Mouse (Mus musculus) erythroid progenitor cell, adult 5-6 weeks (primary cell): ENCODE measurements around the gene Tas2r126. TPM values are rescaled to one million over a fixed set of nuclear protein-coding genes. Genes with fewer than 3 reads are reported as not detected.
"Not testable (repeated sequence)": the region's sequence is repeated elsewhere in the genome, so short reads cannot be mapped to it uniquely, and the experiment has no call there.

ENCODE experiments used
- ATAC-seq: replicated peaks from 2 replicates; pipeline ENCODE4 v1.8.0; 2016; ENCODE audit warnings: moderate number of reproducible peaks, mild to moderate bottlenecking, moderate TSS enrichment, inconsistent platforms; ENCODE audit not compliant: poor library complexity, low FRiP score, severe bottlenecking
- total RNA-seq, 2 experiments: library from RNA; stranded (forward) in 1 of 2; stranded (reverse) in 1 of 2; fragments of 150-400 nt in 1 of 2; fragments of 186-747, 209-891 nt in 1 of 2; gene quantifications; 2 replicates each; pipeline versions ENCODE4 v1.2.3 to v1.2.4; 2015 to 2017; ENCODE audit warnings: low replicate concordance in 2 of 2

Gene Tas2r126
- not detected in 2 replicates for total RNA-seq (2015; ENCODE audit: low replicate concordance)
- total RNA-seq (2017; ENCODE audit: low replicate concordance): not detected in 2 replicates

DNA sequence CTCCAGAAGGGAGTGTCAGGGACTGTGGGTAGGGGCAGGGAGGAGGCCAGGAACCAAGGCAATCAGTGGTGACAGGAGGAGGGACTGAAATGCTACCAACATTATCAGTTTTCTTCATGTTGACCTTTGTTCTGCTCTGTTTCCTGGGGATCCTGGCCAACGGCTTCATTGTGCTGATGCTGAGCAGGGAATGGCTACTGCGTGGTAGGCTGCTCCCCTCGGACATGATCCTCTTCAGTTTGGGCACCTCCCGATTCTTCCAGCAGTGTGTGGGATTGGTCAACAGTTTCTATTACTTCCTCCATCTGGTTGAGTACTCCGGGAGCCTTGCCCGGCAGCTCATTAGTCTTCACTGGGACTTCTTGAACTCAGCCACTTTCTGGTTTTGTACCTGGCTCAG, at the start of gene Tas2r126:
Gene Tas2r126, plus strand, starts transcription at position 90 of the 400 bp plus-strand sequence.
- no peak for ATAC-seq

DNA sequence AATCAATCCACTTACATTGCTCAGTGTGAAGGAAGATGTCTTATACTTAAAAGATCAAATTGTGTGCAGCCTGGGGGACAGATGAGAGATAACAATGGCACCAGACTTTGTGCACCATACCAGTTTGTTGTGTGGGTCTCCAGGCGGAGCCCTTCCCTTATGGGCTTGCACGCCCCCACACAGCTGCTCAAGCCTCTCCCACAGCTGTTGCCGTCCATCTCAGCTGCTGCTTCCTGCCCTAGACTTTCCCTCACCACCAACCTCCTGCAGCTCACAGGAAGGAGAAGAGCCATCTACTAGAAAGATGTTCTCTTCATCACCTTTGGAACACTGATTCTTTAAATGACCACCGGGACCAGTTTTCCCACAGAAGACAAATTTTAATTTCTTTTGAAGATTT, 48.7 kb upstream of the Tas2r126 start:
- ATAC-seq: no peak

DNA sequence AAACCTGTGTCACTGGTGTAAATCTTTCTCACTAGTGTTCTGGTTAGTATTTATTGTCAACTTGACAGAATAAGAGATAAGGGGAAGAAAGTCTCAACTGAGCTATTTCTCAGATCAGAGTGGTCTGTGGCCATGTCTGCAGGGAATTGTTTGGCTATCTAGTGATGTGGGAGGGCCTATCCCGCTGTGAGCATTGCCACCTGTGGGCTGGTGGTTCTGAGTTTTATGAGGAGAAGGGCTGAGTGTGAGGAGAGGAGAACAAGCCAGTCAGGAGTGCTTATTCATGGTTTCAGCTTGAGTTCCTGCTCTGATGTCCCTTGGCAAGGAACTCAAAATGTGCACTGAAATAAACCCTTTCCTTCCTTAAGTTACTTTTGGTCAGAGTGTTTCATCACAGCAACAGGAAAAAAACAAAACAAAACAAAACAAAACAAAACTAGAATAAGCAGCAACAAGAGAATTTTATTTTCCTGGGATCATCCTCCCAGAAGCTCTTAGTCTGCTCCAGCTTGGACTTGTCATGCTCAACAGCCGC, 42.5 kb upstream of the Tas2r126 start:
- ATAC-seq: no peak

- ATAC-seq: no peak
Observed at GRCm38 (mm10) chr6:42395960-42396809, 38.1 kb upstream of the Tas2r126 start.

GRCm38 (mm10) chr6:42397041-42397657, 37.2 kb upstream of the Tas2r126 start:
- ATAC-seq: no peak

- ATAC-seq: no peak
Observed at GRCm38 (mm10) chr6:42398285-42398684, 36.0 kb upstream of the Tas2r126 start.

DNA sequence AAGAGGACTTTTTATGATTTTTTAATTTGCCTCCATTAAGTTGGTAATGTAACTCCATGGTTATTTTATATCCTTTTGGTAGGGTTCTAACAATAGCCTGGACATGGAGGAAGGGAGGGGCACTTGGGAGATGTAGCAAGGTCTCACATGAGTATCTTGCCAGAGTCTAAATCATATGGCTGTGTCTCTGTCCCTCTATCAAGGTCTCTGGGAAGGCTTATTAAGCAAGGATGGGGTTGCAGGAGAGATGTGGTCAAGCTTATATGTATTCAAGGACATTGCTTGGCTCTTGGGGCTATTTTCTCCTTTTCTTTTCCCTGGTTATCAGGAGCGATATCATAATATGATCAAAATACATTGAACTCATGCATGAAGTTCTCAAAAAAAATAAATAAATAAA, 35.3 kb upstream of the Tas2r126 start:
- ATAC-seq: no peak

DNA sequence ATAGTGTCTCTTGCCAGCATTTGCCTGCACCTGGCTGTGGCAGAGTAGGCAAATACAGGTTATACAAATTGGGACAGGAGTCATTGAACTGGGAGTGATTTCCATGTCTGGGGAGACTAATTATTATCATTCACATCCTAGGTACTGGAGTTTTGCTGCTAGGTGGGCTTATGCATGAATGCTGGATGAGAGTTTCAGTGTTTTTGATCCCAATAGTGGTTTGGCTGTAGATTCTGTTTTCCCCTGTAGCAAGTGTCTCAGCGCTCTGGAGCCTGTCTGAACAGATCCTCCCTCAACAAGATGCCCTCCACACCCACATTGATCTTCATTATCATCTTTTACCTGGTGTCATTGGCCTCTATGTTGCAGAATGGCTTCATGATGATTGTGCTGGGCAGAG, 34.4 kb upstream of the Tas2r126 start, which contains the start of gene Tas2r143:
Gene Tas2r143, plus strand, starts transcription at position 301 of the 400 bp plus-strand sequence.
- no peak for ATAC-seq

DNA sequence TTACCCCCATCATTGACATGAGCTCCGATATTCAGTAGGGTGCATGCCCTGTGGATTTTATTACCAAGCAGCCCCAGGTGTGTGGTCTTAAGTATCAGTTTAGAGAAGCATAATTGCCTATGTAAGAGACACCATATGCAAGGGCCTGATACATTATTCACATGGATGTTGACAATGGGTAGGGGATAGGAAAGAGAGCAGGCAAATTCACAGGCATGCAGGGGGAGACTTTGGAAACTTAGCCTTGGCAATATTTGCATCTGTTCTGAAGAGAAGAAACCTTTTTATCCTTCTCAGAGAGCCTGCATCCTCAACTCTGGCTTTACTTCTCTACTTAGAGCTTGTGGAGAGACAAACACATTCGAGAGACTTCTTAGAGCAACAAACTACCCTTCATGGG, 29.2 kb upstream of the Tas2r126 start, which contains the start of gene Tas2r135:
Gene Tas2r135, plus strand, starts transcription at position 301 of the 400 bp plus-strand sequence.
- no peak for ATAC-seq

GRCm38 (mm10) chr6:42419443-42419842, 14.9 kb upstream of the Tas2r126 start:
- ATAC-seq: no peak

GRCm38 (mm10) chr6:42421439-42421838, 12.9 kb upstream of the Tas2r126 start:
- no peak for ATAC-seq

GRCm38 (mm10) chr6:42424472-42424871, 9.9 kb upstream of the Tas2r126 start:
- ATAC-seq: no peak

DNA sequence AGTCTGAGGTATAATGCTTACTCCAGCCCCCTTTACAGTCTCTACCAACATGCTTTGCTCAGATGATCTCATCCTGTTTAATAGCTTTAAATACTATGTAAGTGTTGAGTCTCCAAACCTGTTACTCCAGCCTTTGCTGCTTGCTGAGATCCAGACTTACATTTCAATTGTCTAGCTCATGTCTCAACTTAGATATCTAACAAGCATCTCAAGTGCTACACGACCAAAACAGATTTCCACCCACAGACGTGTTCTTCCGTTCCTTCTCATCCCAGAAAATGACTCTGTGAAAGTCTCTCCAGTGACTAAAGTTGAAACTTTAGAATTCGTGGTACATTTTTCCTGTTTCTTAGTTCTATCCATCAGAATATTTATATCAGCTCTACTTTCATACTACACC, 8.0 kb upstream of the Tas2r126 start:
- ATAC-seq: no peak

DNA sequence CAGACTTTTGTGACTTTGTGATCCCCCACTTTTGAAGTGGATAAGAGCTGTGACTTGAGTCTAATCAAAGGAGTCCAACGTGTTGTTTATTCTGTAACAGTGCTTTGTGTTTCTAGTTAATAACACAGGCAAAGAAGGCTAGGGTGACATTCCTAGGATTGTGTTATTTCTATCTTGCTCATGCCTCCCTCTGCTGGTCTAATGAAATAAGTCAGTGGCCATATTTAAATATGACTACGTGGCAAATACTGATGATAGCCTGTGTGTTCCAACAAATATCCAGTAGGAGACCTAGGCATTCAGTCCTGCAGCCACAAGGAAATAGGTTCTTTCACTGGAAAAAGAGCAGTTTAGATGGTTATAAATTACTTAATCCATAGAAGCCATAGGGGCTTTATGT, 781 bp upstream of the Tas2r126 start:
- ATAC-seq: no peak

GRCm38 (mm10) chr6:42435490-42435889, 1.2 kb downstream of the Tas2r126 start:
- no peak for ATAC-seq

DNA sequence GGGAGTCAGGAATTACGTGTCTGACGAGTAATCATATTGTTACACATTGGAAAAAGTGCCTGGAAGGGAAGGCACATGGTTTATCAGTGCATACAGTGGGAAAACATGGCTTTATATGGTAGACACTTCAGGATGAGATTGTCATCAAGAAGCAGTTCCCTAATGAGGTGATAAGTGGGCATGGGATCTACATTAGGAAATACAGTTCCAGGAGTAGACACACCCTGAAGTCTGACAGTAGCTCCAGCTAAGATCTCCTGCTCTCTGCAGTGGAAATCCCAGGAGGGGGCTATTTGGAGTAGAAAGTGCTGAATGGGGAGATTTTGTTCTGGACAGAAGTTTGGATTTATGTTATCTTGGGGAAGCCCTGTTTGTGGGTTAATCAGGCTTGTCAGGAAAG, 7.1 kb downstream of the Tas2r126 start:
- ATAC-seq: no peak

GRCm38 (mm10) chr6:42444491-42444890, 10.2 kb downstream of the Tas2r126 start:
- no peak for ATAC-seq

DNA sequence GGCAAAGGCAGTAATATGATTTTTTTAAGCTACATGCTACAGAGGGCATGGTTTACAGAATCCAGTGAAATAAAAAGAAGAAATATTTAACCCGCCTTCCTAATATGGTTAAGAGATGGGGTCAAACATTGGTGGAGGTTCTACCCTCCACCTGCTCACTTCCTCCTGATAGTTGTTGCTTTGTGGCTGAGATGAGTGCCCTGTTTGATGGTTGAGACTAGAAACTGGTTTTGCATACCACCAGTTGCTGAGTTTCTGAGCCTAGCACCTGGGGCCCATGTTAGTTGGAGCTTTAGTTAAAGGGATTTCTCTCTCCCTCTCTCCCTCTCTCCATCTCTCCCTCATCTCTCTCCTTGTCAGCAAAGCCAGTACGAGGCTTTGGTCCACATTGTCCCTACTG, 13.0 kb downstream of the Tas2r126 start:
- ATAC-seq: no peak

GRCm38 (mm10) chr6:42465096-42465495, 30.8 kb downstream of the Tas2r126 start, which contains the start of gene Olfr458:
TSS of gene Olfr458 (minus strand) at chr6:42465196.
- no peak for ATAC-seq

- ATAC-seq: no peak
Observed at GRCm38 (mm10) chr6:42470542-42470941, 36.2 kb downstream of the Tas2r126 start.

- ATAC-seq: not testable (repeated sequence)
Observed at GRCm38 (mm10) chr6:42471298-42471697, 37.0 kb downstream of the Tas2r126 start.
